In genomic region chr11:99082098-99082497, GRCm38 (mm10) we compare ENCODE assay signal across 16 mouse cellular contexts. TPM values are rescaled to one million over a fixed set of nuclear protein-coding genes. Genes with fewer than 3 reads are reported as not detected.
DNase-seq lines count a peak whose midpoint lies in the region; ATAC-seq and TF ChIP-seq lines count a peak whose summit lies in the region.
"Had no signal": no experiment of that assay in that cellular context is flagged by ENCODE, and none has a peak within 500 bp of the region (broad histone marks: within the 10 kb centered on the region; RNA-seq: fewer than 3 reads in every experiment).

No protein-coding gene starts in this region.

- WGBS in intestine, embryonic 15.5 days: 50% methylated on average over 8 of the region's 8 CpGs
- WGBS in intestine, postnatal 0 days: 49% methylated on average over 8 of the region's 8 CpGs
- WGBS in limb, embryonic 13.5 days: 20% methylated on average over 8 of the region's 8 CpGs
- 68% methylated on average over 8 of the region's 8 CpGs for WGBS in midbrain, embryonic 14.5 days

- no peak overlapping the region for H3K4me2 ChIP-seq in intestine, embryonic 15.5 days (replicated peaks)
- H3K4me2 ChIP-seq in intestine, postnatal 0 days (replicated peaks; ENCODE audit: low read depth): no peak overlapping the region
- H3K4me2 ChIP-seq in limb, embryonic 13.5 days (replicated peaks): peak overlapping the region; percentile 15; the same call in 1 of the 2 replicates
- no peak overlapping the region for H3K4me2 ChIP-seq in midbrain, embryonic 14.5 days (ENCODE audit: low read length)
- H3K4me2 ChIP-seq: forebrain, embryonic 15.5 days; hindbrain, embryonic 13.5 days; midbrain, embryonic 11.5 days; neural tube, embryonic 13.5 days had no signal

- H3K27ac ChIP-seq in intestine, embryonic 15.5 days: no peak overlapping the region
- no peak overlapping the region for H3K27ac ChIP-seq in intestine, postnatal 0 days (ENCODE audit: low read depth, low read length)
- H3K27ac ChIP-seq in limb, embryonic 13.5 days: peak overlapping the region; percentile 85
- H3K27ac ChIP-seq in midbrain, embryonic 14.5 days (replicated peaks; ENCODE audit: low read depth, low read length): no peak overlapping the region
- H3K27ac ChIP-seq: forebrain, embryonic 15.5 days; hindbrain, embryonic 13.5 days; liver, embryonic 14.5 days; neural tube, embryonic 13.5 days had no signal

- H3K9me3 ChIP-seq in intestine, embryonic 15.5 days: no peaks in the 10 kb centered on the region
- no peaks in the 10 kb centered on the region for H3K9me3 ChIP-seq in intestine, postnatal 0 days (ENCODE audit: control insufficient read depth)
- no peaks in the 10 kb centered on the region for H3K9me3 ChIP-seq in limb, embryonic 13.5 days
- H3K9me3 ChIP-seq in midbrain, embryonic 14.5 days (ENCODE audit: control insufficient read depth, low read length): no peaks in the 10 kb centered on the region
- H3K9me3 ChIP-seq: forebrain, embryonic 15.5 days; hindbrain, embryonic 13.5 days; neural tube, embryonic 13.5 days had no signal

- peak; percentile 55; the same call in 1 of the 2 replicates for ATAC-seq in intestine, embryonic 15.5 days
- no peak for ATAC-seq in intestine, postnatal 0 days
- ATAC-seq in limb, embryonic 13.5 days (ENCODE audit: low FRiP score, low read depth): peak; percentile 68
- ATAC-seq in midbrain, embryonic 14.5 days (ENCODE audit: low FRiP score, low TSS enrichment): no peak
- ATAC-seq: activated CD4-positive, CD25-positive, alpha-beta regulatory T cell, adult 4 months; forebrain, embryonic 15.5 days had no signal

- no peak overlapping the region for H3K4me3 ChIP-seq in intestine, embryonic 15.5 days (replicated peaks)
- H3K4me3 ChIP-seq in intestine, postnatal 0 days (ENCODE audit: low read depth, low read length): no peak overlapping the region
- H3K4me3 ChIP-seq in limb, embryonic 13.5 days: no peak overlapping the region
- no peak overlapping the region for H3K4me3 ChIP-seq in midbrain, embryonic 14.5 days (replicated peaks; ENCODE audit: low read depth, low read length)
- H3K4me3 ChIP-seq: forebrain, embryonic 15.5 days; hindbrain, embryonic 13.5 days; neural tube, embryonic 13.5 days had no signal

- DNase-seq in 3T3-L1 (ENCODE audit: low read depth, low spot score) (peak; percentile 40), NIH3T3 (ENCODE audit: low read depth) (peak; percentile 86)
- DNase-seq in midbrain, embryonic 14.5 days: no peak
- no peak for DNase-seq in right cerebral cortex, postnatal 10 days (ENCODE audit: low spot score in 2 of 2)
- DNase-seq: kidney, postnatal 14 days; layer of hippocampus, postnatal 36 days; thymus, postnatal 14 days had no signal

- H3K27me3 ChIP-seq in intestine, embryonic 15.5 days (replicated peaks): no peaks in the 10 kb centered on the region
- no peaks in the 10 kb centered on the region for H3K27me3 ChIP-seq in intestine, postnatal 0 days (replicated peaks; ENCODE audit: control insufficient read depth, insufficient read depth, low read length)
- no peaks in the 10 kb centered on the region for H3K27me3 ChIP-seq in limb, embryonic 13.5 days
- no peaks in the 10 kb centered on the region for H3K27me3 ChIP-seq in midbrain, embryonic 14.5 days (ENCODE audit: control insufficient read depth, insufficient read depth, low read length)
- H3K27me3 ChIP-seq: forebrain, embryonic 15.5 days; hindbrain, embryonic 13.5 days; neural tube, embryonic 13.5 days had no signal

- H3K4me1 ChIP-seq in intestine, embryonic 15.5 days (replicated peaks): peaks cover 4% of the 10 kb centered on the region
- H3K4me1 ChIP-seq in intestine, postnatal 0 days (replicated peaks; ENCODE audit: control insufficient read depth, insufficient read depth, low read length): no peaks in the 10 kb centered on the region
- H3K4me1 ChIP-seq in limb, embryonic 13.5 days: peaks cover 60% of the 10 kb centered on the region
- no peaks in the 10 kb centered on the region for H3K4me1 ChIP-seq in midbrain, embryonic 14.5 days (ENCODE audit: control insufficient read depth, insufficient read depth, low read length)
- H3K4me1 ChIP-seq: forebrain, embryonic 15.5 days; neural tube, embryonic 13.5 days had no signal

- no peak overlapping the region for H3K9ac ChIP-seq in intestine, embryonic 15.5 days
- H3K9ac ChIP-seq in intestine, postnatal 0 days (ENCODE audit: low read depth, low read length): no peak overlapping the region
- 0 out of 2 replicates have a peak overlapping the region, but pooled peaks have one; percentile 32 for H3K9ac ChIP-seq in limb, embryonic 13.5 days
- H3K9ac ChIP-seq in midbrain, embryonic 14.5 days (replicated peaks; ENCODE audit: low read length): no peak overlapping the region
- H3K9ac ChIP-seq: forebrain, embryonic 15.5 days; hindbrain, embryonic 13.5 days; liver, embryonic 14.5 days; neural tube, embryonic 13.5 days had no signal

- no peaks in the 10 kb centered on the region for H3K36me3 ChIP-seq in intestine, embryonic 15.5 days
- H3K36me3 ChIP-seq in intestine, postnatal 0 days (ENCODE audit: control insufficient read depth, insufficient read depth): no peaks in the 10 kb centered on the region
- no peaks in the 10 kb centered on the region for H3K36me3 ChIP-seq in limb, embryonic 13.5 days
- no peaks in the 10 kb centered on the region for H3K36me3 ChIP-seq in midbrain, embryonic 14.5 days (ENCODE audit: control insufficient read depth, insufficient read depth, low read length)
- H3K36me3 ChIP-seq: forebrain, embryonic 15.5 days; hindbrain, embryonic 13.5 days; neural tube, embryonic 13.5 days had no signal

- no peak for TF ChIP-seq CTCF in intestine, postnatal 0 days (IDR thresholded peaks at IDR 0.05; ENCODE audit: low read depth)

RNA-seq across cellular contexts. Expression of gene Tns4, which starts 7.0 kb away (rescaled TPM):
- polyA plus RNA-seq in intestine, embryonic 15.5 days (2015; fragmentation: Nextera tagmentation; extraction: Ambion mirVana): 0.58 and 0.93 TPM in 2 replicates
- 0.39 and 0.53 TPM in 2 replicates for polyA plus RNA-seq in intestine, postnatal 0 days (2015; fragmentation: Nextera tagmentation; extraction: Ambion mirVana)
- polyA plus RNA-seq in limb, embryonic 13.5 days (2015; fragmentation: Nextera tagmentation; extraction: Ambion mirVana): 0.55 and 1.2 TPM in 2 replicates
- polyA plus RNA-seq in midbrain, embryonic 14.5 days (2014; fragmentation: Nextera tagmentation; extraction: Ambion mirVana): 0.22 TPM in 1 of 2 replicates, not detected in the other
- polyA plus RNA-seq: activated CD4-positive, CD25-positive, alpha-beta regulatory T cell, adult 4 months; forebrain, embryonic 15.5 days had no signal

RNA-seq across cellular contexts. Expression of gene Igfbp4, which starts 41.1 kb away (rescaled TPM):
- polyA plus RNA-seq in intestine, embryonic 15.5 days (2015; fragmentation: Nextera tagmentation; extraction: Ambion mirVana): 426 and 441 TPM in 2 replicates
- polyA plus RNA-seq in intestine, postnatal 0 days (2015; fragmentation: Nextera tagmentation; extraction: Ambion mirVana): 174 and 176 TPM in 2 replicates
- 1,212 and 1,268 TPM in 2 replicates for polyA plus RNA-seq in limb, embryonic 13.5 days (2015; fragmentation: Nextera tagmentation; extraction: Ambion mirVana)
- polyA plus RNA-seq in midbrain, embryonic 14.5 days (2014; fragmentation: Nextera tagmentation; extraction: Ambion mirVana): 55.0 and 111 TPM in 2 replicates

RNA-seq across cellular contexts. Expression of gene Top2a, which starts 58.1 kb away (rescaled TPM):
- polyA plus RNA-seq in intestine, embryonic 15.5 days (2015; fragmentation: Nextera tagmentation; extraction: Ambion mirVana): 183 and 194 TPM in 2 replicates
- 40.9 and 41.8 TPM in 2 replicates for polyA plus RNA-seq in intestine, postnatal 0 days (2015; fragmentation: Nextera tagmentation; extraction: Ambion mirVana)
- 270 and 275 TPM in 2 replicates for polyA plus RNA-seq in limb, embryonic 13.5 days (2015; fragmentation: Nextera tagmentation; extraction: Ambion mirVana)
- 24.9 and 67.9 TPM in 2 replicates for polyA plus RNA-seq in midbrain, embryonic 14.5 days (2014; fragmentation: Nextera tagmentation; extraction: Ambion mirVana)

Comparison
In these comparisons a context has a peak if more than half of its experiments do, and no peak if none do; other contexts are left out.
1. ATAC-seq: peak in intestine, embryonic 15.5 days (single experiment) and limb, embryonic 13.5 days (single experiment); none in intestine, postnatal 0 days (single experiment) and midbrain, embryonic 14.5 days (single experiment).
2. DNase-seq: peak in 3T3-L1 (single experiment) and NIH3T3 (single experiment); none in midbrain, embryonic 14.5 days (single experiment) and right cerebral cortex, postnatal 10 days (0 of 2).